In the genomic region with DNA sequence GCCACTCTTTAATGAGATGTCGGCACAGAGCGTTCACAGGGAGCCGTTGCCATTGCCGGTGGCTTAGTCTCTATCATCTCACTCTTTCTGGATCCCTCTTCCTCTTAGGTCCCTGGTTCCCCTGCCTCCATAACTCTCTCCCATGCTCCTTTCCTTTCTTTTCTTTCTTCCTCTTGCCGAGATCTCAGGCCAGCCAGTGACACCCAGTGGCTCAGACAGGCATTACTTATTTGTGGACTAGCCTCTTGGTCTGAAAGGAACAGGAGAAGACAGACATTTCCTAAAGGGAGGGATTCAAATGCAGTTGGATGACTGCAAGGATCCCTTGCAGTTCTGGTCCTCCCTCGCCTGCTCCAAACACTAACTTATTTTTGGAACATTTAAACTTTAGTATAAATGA, we compare ENCODE assay signal across 9 mouse cellular contexts.
DNase-seq lines count a peak whose midpoint lies in the region; ATAC-seq and TF ChIP-seq lines count a peak whose summit lies in the region.
"Had no signal": no experiment of that assay in that cellular context is flagged by ENCODE, and none has a peak within 500 bp of the region (broad histone marks: within the 10 kb centered on the region; RNA-seq: fewer than 3 reads in every experiment).

No protein-coding gene starts in this region.

- peak; percentile 39 to 79 for DNase-seq in adrenal gland, adult (ENCODE audit: inconsistent age in 2 of 2, low spot score in 1 of 2)
- DNase-seq in embryo, embryonic 11 days: peak; percentile 62
- peak; percentile 65 to 69 for DNase-seq in layer of hippocampus, adult 2 months (ENCODE audit: low spot score in 2 of 2)
- peak; percentile 55 for DNase-seq in right cerebral cortex, postnatal 4 days

- H3K4me2 ChIP-seq in intestine, postnatal 0 days (replicated peaks; ENCODE audit: low read depth): no peak overlapping the region
- H3K4me2 ChIP-seq in intestine, embryonic 16.5 days (ENCODE audit: low read depth, low read length): no peak overlapping the region
- H3K4me2 ChIP-seq in heart, embryonic 12.5 days: no peak overlapping the region
- H3K4me2 ChIP-seq: limb, embryonic 12.5 days had no signal

- H3K36me3 ChIP-seq in intestine, postnatal 0 days (ENCODE audit: control insufficient read depth, insufficient read depth): no peaks in the 10 kb centered on the region
- H3K36me3 ChIP-seq in intestine, embryonic 16.5 days (ENCODE audit: control insufficient read depth, insufficient read depth, low read length): no peaks in the 10 kb centered on the region
- no peaks in the 10 kb centered on the region for H3K36me3 ChIP-seq in heart, embryonic 12.5 days
- H3K36me3 ChIP-seq: limb, embryonic 12.5 days had no signal

- H3K4me3 ChIP-seq in intestine, postnatal 0 days (ENCODE audit: low read depth, low read length): no peak overlapping the region
- no peak overlapping the region for H3K4me3 ChIP-seq in intestine, embryonic 16.5 days (ENCODE audit: low read length)
- no peak overlapping the region for H3K4me3 ChIP-seq in heart, embryonic 12.5 days
- H3K4me3 ChIP-seq in layer of hippocampus, adult 2 months: no peak overlapping the region
- H3K4me3 ChIP-seq: limb, embryonic 12.5 days had no signal

- WGBS in intestine, postnatal 0 days: 52% methylated on average over 6 of the region's 6 CpGs
- 57% methylated on average over 6 of the region's 6 CpGs for WGBS in intestine, embryonic 16.5 days
- 52% methylated on average over 6 of the region's 6 CpGs for WGBS in heart, embryonic 12.5 days

- no peaks in the 10 kb centered on the region for H3K27me3 ChIP-seq in intestine, postnatal 0 days (replicated peaks; ENCODE audit: control insufficient read depth, insufficient read depth, low read length)
- no peaks in the 10 kb centered on the region for H3K27me3 ChIP-seq in intestine, embryonic 16.5 days (replicated peaks; ENCODE audit: control insufficient read depth, insufficient read depth, low read length)
- H3K27me3 ChIP-seq in heart, embryonic 12.5 days (replicated peaks): 0 out of 2 replicates have a peak, but pooled peaks cover 3% of the 10 kb centered on the region
- H3K27me3 ChIP-seq: limb, embryonic 12.5 days had no signal

- no peak overlapping the region for H3K9ac ChIP-seq in intestine, postnatal 0 days (ENCODE audit: low read depth, low read length)
- no peak overlapping the region for H3K9ac ChIP-seq in intestine, embryonic 16.5 days (ENCODE audit: low read depth, low read length)
- H3K9ac ChIP-seq in heart, embryonic 12.5 days: no peak overlapping the region
- H3K9ac ChIP-seq: limb, embryonic 12.5 days had no signal

- no peak overlapping the region for H3K27ac ChIP-seq in intestine, postnatal 0 days (ENCODE audit: low read depth, low read length)
- no peak overlapping the region for H3K27ac ChIP-seq in intestine, embryonic 16.5 days (ENCODE audit: low read length)
- H3K27ac ChIP-seq in heart, embryonic 12.5 days (ENCODE audit: poor library complexity, severe bottlenecking): no peak overlapping the region
- no peak overlapping the region for H3K27ac ChIP-seq in layer of hippocampus, adult 2 months
- H3K27ac ChIP-seq: limb, embryonic 12.5 days had no signal

- peak; percentile 86 for TF ChIP-seq CTCF in intestine, postnatal 0 days (IDR thresholded peaks at IDR 0.05; ENCODE audit: low read depth)
- peak; percentile 93 for TF ChIP-seq CTCF in layer of hippocampus, adult 2 months (conservative IDR thresholded peaks at IDR 0.05)

- no peaks in the 10 kb centered on the region for H3K4me1 ChIP-seq in intestine, postnatal 0 days (replicated peaks; ENCODE audit: control insufficient read depth, insufficient read depth, low read length)
- no peaks in the 10 kb centered on the region for H3K4me1 ChIP-seq in intestine, embryonic 16.5 days (ENCODE audit: control insufficient read depth, insufficient read depth, low read length)
- no peaks in the 10 kb centered on the region for H3K4me1 ChIP-seq in heart, embryonic 12.5 days (replicated peaks)
- H3K4me1 ChIP-seq: limb, embryonic 12.5 days had no signal

- no peak for ATAC-seq in intestine, postnatal 0 days
- no peak for ATAC-seq in intestine, embryonic 16.5 days
- 0 out of 2 replicates have a peak, but pooled peaks have one; percentile 42 for ATAC-seq in heart, embryonic 12.5 days (ENCODE audit: insufficient number of reproducible peaks, low FRiP score)
- peak; percentile 89 for ATAC-seq in megakaryocyte progenitor cell, adult 5-6 weeks (replicated peaks; ENCODE audit: poor library complexity)

- no peaks in the 10 kb centered on the region for H3K9me3 ChIP-seq in intestine, postnatal 0 days (ENCODE audit: control insufficient read depth)
- no peaks in the 10 kb centered on the region for H3K9me3 ChIP-seq in intestine, embryonic 16.5 days (ENCODE audit: control insufficient read depth, low read length)
- H3K9me3 ChIP-seq in heart, embryonic 12.5 days (replicated peaks): no peaks in the 10 kb centered on the region
- H3K9me3 ChIP-seq: limb, embryonic 12.5 days had no signal

Comparison
In these comparisons a context has a peak if more than half of its experiments do, and no peak if none do; other contexts are left out.
1. ATAC-seq: peak in heart, embryonic 12.5 days (single experiment) and megakaryocyte progenitor cell, adult 5-6 weeks (single experiment); none in intestine, postnatal 0 days (single experiment) and intestine, embryonic 16.5 days (single experiment).
2. Peak in every context shown above with its lines, with median percentiles within 50 percentile points of each other: DNase-seq.